Mouse (Mus musculus) neural tube, embryonic 14.5 days (tissue): Measurements from ENCODE around the gene Foxo6. TPM values are rescaled to one million over a fixed set of nuclear protein-coding genes. Genes with fewer than 3 reads are reported as not detected.

Source experiments
- ATAC-seq: fragments of 200-750 bp; cut with Nextera tagmentation; 2 replicates; pipeline ENCODE4 v1.8.0; 2017; ENCODE audit warnings: low read depth, mild to moderate bottlenecking, moderate TSS enrichment, moderate library complexity
- H3K27ac ChIP-seq: fragments of 300-500 bp; sonication (generic); 2 replicates; pipeline ENCODE4 v1.5.1; 2014; ENCODE audit warnings: low read depth, mild to moderate bottlenecking, control low read depth, low read length, moderate library complexity, mixed read lengths
- H3K27me3 ChIP-seq: fragments of 300-500 bp; sonication (generic); 2 replicates; pipeline ENCODE4 v1.6.1; 2014; ENCODE audit warnings: low read length; ENCODE audit not compliant: control insufficient read depth, insufficient read depth
- H3K36me3 ChIP-seq: fragments of 300-500 bp; sonication (generic); 2 replicates; pipeline ENCODE4 v1.6.1; 2014; ENCODE audit warnings: low read length, mixed read lengths; ENCODE audit not compliant: control insufficient read depth, insufficient read depth
- H3K4me1 ChIP-seq: fragments of 300-500 bp; sonication (generic); 2 replicates; pipeline ENCODE4 v1.6.1; 2014; ENCODE audit warnings: low read length; ENCODE audit not compliant: control insufficient read depth, insufficient read depth
- H3K4me2 ChIP-seq: fragments of 300-500 bp; sonication (generic); 2 replicates; pipeline ENCODE4 v1.6.1; 2014; ENCODE audit warnings: mild to moderate bottlenecking, low read depth, low read length, control low read depth
- H3K4me3 ChIP-seq: fragments of 300-500 bp; sonication (generic); 2 replicates; pipeline ENCODE4 v1.5.1; 2014; ENCODE audit warnings: low read depth, low read length, control low read depth, mixed read lengths
- H3K9ac ChIP-seq: fragments of 300-500 bp; sonication (generic); replicated peaks from 2 replicates; pipeline ENCODE4 v1.6.1; 2014; ENCODE audit warnings: low read depth, mild to moderate bottlenecking, control low read depth, low read length, mixed read lengths
- H3K9me3 ChIP-seq: fragments of 300-500 bp; sonication (generic); 2 replicates; pipeline ENCODE4 v1.6.1; 2016; ENCODE audit warnings: low read length; ENCODE audit not compliant: control insufficient read depth
- WGBS: fragments of 180-500 bp; shearing (Covaris S2); extraction: QIAGEN DNeasy Blood & Tissue Kit; methylation state at CpG from one replicate; pipeline ENCODE4 v1.1.7; 2014; 5-methylcytosine and 5-hydroxymethylcytosine counted together
- polyA plus RNA-seq: library from polyadenylated mRNA; unstranded; fragments of >200 nt; fragmentation: Nextera tagmentation; extraction: Ambion mirVana; gene quantifications from 2 replicates; pipeline ENCODE4 v1.2.1, GENCODE M21; 2014

The Foxo6 gene
- polyA plus RNA-seq, 1 experiment from 2014 or later, result 1.1 TPM

GRCm38 (mm10) chr4:120323198-120323597, 36.0 kb upstream of the Foxo6 start:
- Histone ChIP-seq H3K27ac (no peak overlapping the region), H3K27me3 (no peaks in the 10 kb centered on the region), H3K9ac (no peak overlapping the region), H3K4me2 (no peak overlapping the region), H3K36me3 (no peaks in the 10 kb centered on the region), H3K4me1 (no peaks in the 10 kb centered on the region), H3K4me3 (no peak overlapping the region), H3K9me3 (no peaks in the 10 kb centered on the region)
- WGBS, result 34% methylated on average over 6 of the region's 6 CpGs
- ATAC-seq, result no peak

- Histone ChIP-seq H3K27ac (no peak overlapping the region), H3K27me3 (no peaks in the 10 kb centered on the region), H3K4me2 (no peak overlapping the region), H3K36me3 (no peaks in the 10 kb centered on the region), H3K4me3 (no peak overlapping the region), H3K9ac (no peak overlapping the region), H3K9me3 (no peaks in the 10 kb centered on the region), H3K4me1 (no peaks in the 10 kb centered on the region)
- WGBS, result 75% methylated on average over 2 of the region's 2 CpGs
- ATAC-seq, result no peak
Observed at GRCm38 (mm10) chr4:120317541-120317940, 30.4 kb upstream of the Foxo6 start.

GRCm38 (mm10) chr4:120316716-120317115, 29.6 kb upstream of the Foxo6 start:
- H3K27me3 ChIP-seq, result no peaks in the 10 kb centered on the region
- WGBS, result 80% methylated on average over 4 of the region's 4 CpGs
- no peak overlapping the region for H3K9ac ChIP-seq
- no peaks in the 10 kb centered on the region for H3K9me3 ChIP-seq
- no peak overlapping the region for H3K4me2 ChIP-seq
- no peaks in the 10 kb centered on the region for H3K4me1 ChIP-seq
- H3K27ac ChIP-seq, result no peak overlapping the region
- H3K36me3 ChIP-seq, result no peaks in the 10 kb centered on the region
- no peak overlapping the region for H3K4me3 ChIP-seq
- ATAC-seq, result no peak

GRCm38 (mm10) chr4:120314571-120314970, 27.4 kb upstream of the Foxo6 start:
- no peak overlapping the region for H3K4me3 ChIP-seq
- WGBS, result 17% methylated on average over 3 of the region's 3 CpGs
- H3K4me2 ChIP-seq, result no peak overlapping the region
- H3K9me3 ChIP-seq, result no peaks in the 10 kb centered on the region
- H3K27me3 ChIP-seq, result no peaks in the 10 kb centered on the region
- no peaks in the 10 kb centered on the region for H3K36me3 ChIP-seq
- no peak for ATAC-seq
- no peaks in the 10 kb centered on the region for H3K4me1 ChIP-seq
- H3K27ac ChIP-seq, result no peak overlapping the region
- H3K9ac ChIP-seq, result no peak overlapping the region

- Histone ChIP-seq H3K9ac (no peak overlapping the region), H3K4me3 (no peak overlapping the region), H3K27me3 (no peaks in the 10 kb centered on the region), H3K4me1 (no peaks in the 10 kb centered on the region), H3K36me3 (no peaks in the 10 kb centered on the region), H3K4me2 (no peak overlapping the region), H3K27ac (no peak overlapping the region), H3K9me3 (no peaks in the 10 kb centered on the region)
- no peak for ATAC-seq
- WGBS, result 81% methylated on average over 5 of the region's 5 CpGs
Observed at GRCm38 (mm10) chr4:120313309-120313708, 26.2 kb upstream of the Foxo6 start.

- Histone ChIP-seq H3K9ac (no peak overlapping the region), H3K4me2 (no peak overlapping the region), H3K4me1 (no peaks in the 10 kb centered on the region), H3K9me3 (no peaks in the 10 kb centered on the region), H3K36me3 (no peaks in the 10 kb centered on the region), H3K27me3 (no peaks in the 10 kb centered on the region), H3K27ac (no peak overlapping the region), H3K4me3 (no peak overlapping the region)
- 19% methylated on average over 8 of the region's 9 CpGs for WGBS
- ATAC-seq, result no peak
Observed at GRCm38 (mm10) chr4:120304580-120304979, 17.4 kb upstream of the Foxo6 start.

GRCm38 (mm10) chr4:120299287-120299686, 12.1 kb upstream of the Foxo6 start:
- 62% methylated on average over 7 of the region's 7 CpGs for WGBS
- H3K4me2 ChIP-seq, result no peak overlapping the region
- ATAC-seq, result no peak

GRCm38 (mm10) chr4:120291106-120291822, 4.1 kb upstream of the Foxo6 start:
- H3K9me3 ChIP-seq, result no peaks in the 10 kb centered on the region
- H3K4me1 ChIP-seq, result no peaks in the 10 kb centered on the region; the same call in 1 of the 2 replicates
- H3K4me3 ChIP-seq, result no peak overlapping the region
- ATAC-seq, result no peak
- no peaks in the 10 kb centered on the region for H3K36me3 ChIP-seq
- H3K4me2 ChIP-seq, result no peak overlapping the region
- no peaks in the 10 kb centered on the region; the same call in 1 of the 2 replicates for H3K27me3 ChIP-seq
- no peak overlapping the region for H3K27ac ChIP-seq
- no peak overlapping the region for H3K9ac ChIP-seq
- 81% methylated on average over 11 of the region's 11 CpGs for WGBS

More at GRCm38 (mm10) chr4:120299287-120299686, 12.1 kb upstream of the Foxo6 start:
- no peaks in the 10 kb centered on the region for H3K9me3 ChIP-seq
- H3K9ac ChIP-seq, result no peak overlapping the region
- H3K4me3 ChIP-seq, result no peak overlapping the region
- H3K27ac ChIP-seq, result no peak overlapping the region
- no peaks in the 10 kb centered on the region for H3K36me3 ChIP-seq
- H3K4me1 ChIP-seq, result no peaks in the 10 kb centered on the region
- H3K27me3 ChIP-seq, result no peaks in the 10 kb centered on the region

GRCm38 (mm10) chr4:120290486-120290885, 3.3 kb upstream of the Foxo6 start:
- Histone ChIP-seq H3K4me1 (peaks cover 5% of the 10 kb centered on the region), H3K9ac (no peak overlapping the region)
- ATAC-seq, result no peak

More at GRCm38 (mm10) chr4:120290486-120290885, 3.3 kb upstream of the Foxo6 start:
- no peaks in the 10 kb centered on the region for H3K9me3 ChIP-seq
- H3K4me3 ChIP-seq, result no peak overlapping the region
- H3K36me3 ChIP-seq, result no peaks in the 10 kb centered on the region
- no peak overlapping the region for H3K27ac ChIP-seq
- no peak overlapping the region for H3K4me2 ChIP-seq
- 65% methylated on average over 5 of the region's 5 CpGs for WGBS
- no peaks in the 10 kb centered on the region; the same call in 1 of the 2 replicates for H3K27me3 ChIP-seq
